Mouse (Mus musculus) CD8-positive naive resting alpha-beta T cell, adult 2 months (primary cell): ENCODE measurements around the gene Cdcp1.

Experiments used
- DNase-seq, 2 experiments: peaks; one replicate each; pipeline ENCODE4 v3.0.0; 2022; ENCODE audit warnings: low read depth in 2 of 2, low spot score in 2 of 2

Gene Cdcp1

GRCm38 (mm10) chr9:123215621-123216440 is at the start of gene Cdcp1:
TSS of gene Cdcp1 (minus strand) at chr9:123216038.
- no peak for DNase-seq

GRCm38 (mm10) chr9:123260611-123261021 is 44.8 kb upstream of the Cdcp1 start, which contains the start of gene Tmem158:
TSS of gene Tmem158 (minus strand) at chr9:123260764.
- peak; percentile 48 to 69 for DNase-seq

- DNase-seq, result peak; percentile 23 to 40
Measured at GRCm38 (mm10) chr9:123259896-123260610, 44.2 kb upstream of the Cdcp1 start.

GRCm38 (mm10) chr9:123259461-123259895 is 43.6 kb upstream of the Cdcp1 start:
- peak; percentile 6 to 26 for DNase-seq

GRCm38 (mm10) chr9:123258796-123259195 is 43.0 kb upstream of the Cdcp1 start:
- DNase-seq, result no peak

- DNase-seq, result no peak
Measured at GRCm38 (mm10) chr9:123255736-123256135, 39.9 kb upstream of the Cdcp1 start.

GRCm38 (mm10) chr9:123247992-123248391 is 32.2 kb upstream of the Cdcp1 start:
- DNase-seq, result no peak

- no peak for DNase-seq
Measured at GRCm38 (mm10) chr9:123245146-123245545, 29.3 kb upstream of the Cdcp1 start.

- no peak for DNase-seq
Measured at GRCm38 (mm10) chr9:123243988-123244387, 28.1 kb upstream of the Cdcp1 start.

- DNase-seq, result no peak
Measured at GRCm38 (mm10) chr9:123241191-123241590, 25.4 kb upstream of the Cdcp1 start.

- no peak for DNase-seq
Measured at GRCm38 (mm10) chr9:123240751-123241150, 24.9 kb upstream of the Cdcp1 start.

GRCm38 (mm10) chr9:123240271-123240670 is 24.4 kb upstream of the Cdcp1 start:
- no peak for DNase-seq

GRCm38 (mm10) chr9:123239651-123240050 is 23.8 kb upstream of the Cdcp1 start:
- no peak for DNase-seq

- DNase-seq, result no peak
Measured at GRCm38 (mm10) chr9:123238256-123239045, 22.6 kb upstream of the Cdcp1 start.

- DNase-seq, result no peak
Measured at GRCm38 (mm10) chr9:123237739-123238138, 21.9 kb upstream of the Cdcp1 start.

- DNase-seq, result no peak
Measured at GRCm38 (mm10) chr9:123235621-123236020, 19.8 kb upstream of the Cdcp1 start.

GRCm38 (mm10) chr9:123229826-123230225 is 14.0 kb upstream of the Cdcp1 start:
- DNase-seq, result no peak

GRCm38 (mm10) chr9:123228671-123229070 is 12.8 kb upstream of the Cdcp1 start:
- DNase-seq, result no peak

GRCm38 (mm10) chr9:123227106-123227750 is 11.4 kb upstream of the Cdcp1 start:
- no peak for DNase-seq

GRCm38 (mm10) chr9:123224863-123225431 is 9.1 kb upstream of the Cdcp1 start:
- no peak for DNase-seq
